Mouse (Mus musculus) limb, embryonic 11.5 days (tissue): ENCODE results near the gene Taf3. TPM values are rescaled to one million over a fixed set of nuclear protein-coding genes. Genes with fewer than 3 reads are reported as not detected.

ENCODE experiments used
- ATAC-seq: fragments of 200-750 bp; cut with Nextera tagmentation; 2 replicates; pipeline ENCODE4 v1.8.0; 2017; ENCODE audit warnings: low read depth; ENCODE audit not compliant: insufficient number of reproducible peaks, low FRiP score, low TSS enrichment
- DNase-seq: peaks from one replicate; pipeline ENCODE4 v3.0.0-alpha.2; 2015; ENCODE audit warnings: low spot score
- H3K27ac ChIP-seq: fragments of 300-500 bp; sonication (generic); replicated peaks from 2 replicates; pipeline ENCODE4 v1.5.1; 2014; ENCODE audit warnings: low read depth, mild to moderate bottlenecking, low read length
- H3K27me3 ChIP-seq: fragments of 300-500 bp; sonication (generic); 2 replicates; pipeline ENCODE4 v1.6.1; 2014; ENCODE audit warnings: mild to moderate bottlenecking, low read length, mixed read lengths; ENCODE audit not compliant: control insufficient read depth, insufficient read depth
- H3K36me3 ChIP-seq: fragments of 300-500 bp; sonication (generic); 2 replicates; pipeline ENCODE4 v1.6.1; 2014; ENCODE audit warnings: mild to moderate bottlenecking, low read length, moderate library complexity, mixed read lengths; ENCODE audit not compliant: control insufficient read depth, insufficient read depth
- H3K4me1 ChIP-seq: fragments of 300-500 bp; sonication (generic); 2 replicates; pipeline ENCODE4 v1.6.1; 2014; ENCODE audit warnings: low read length, mixed read lengths; ENCODE audit not compliant: control insufficient read depth, insufficient read depth
- H3K4me2 ChIP-seq: fragments of 300-500 bp; sonication (generic); 2 replicates; pipeline ENCODE4 v1.6.1; 2014; ENCODE audit warnings: low read depth, mild to moderate bottlenecking, moderate library complexity; ENCODE audit not compliant: severe bottlenecking
- H3K4me3 ChIP-seq: fragments of 300-500 bp; sonication (generic); 2 replicates; pipeline ENCODE4 v1.5.1; 2014; ENCODE audit warnings: low read depth, low read length
- H3K9ac ChIP-seq: fragments of 300-500 bp; sonication (generic); 2 replicates; pipeline ENCODE4 v1.6.1; 2014; ENCODE audit warnings: mild to moderate bottlenecking, low read length
- H3K9me3 ChIP-seq: fragments of 300-500 bp; sonication (generic); 2 replicates; pipeline ENCODE4 v1.6.1; 2016; ENCODE audit warnings: low read length; ENCODE audit not compliant: control insufficient read depth
- WGBS: fragments of 180-500 bp; shearing (Covaris S2); extraction: QIAGEN DNeasy Blood & Tissue Kit; methylation state at CpG from one replicate; pipeline ENCODE4 v1.1.7; 2014; 5-methylcytosine and 5-hydroxymethylcytosine counted together
- polyA plus RNA-seq: library from polyadenylated mRNA; unstranded; fragments of >200 nt; fragmentation: Nextera tagmentation; extraction: Ambion mirVana; gene quantifications from 2 replicates; pipeline ENCODE4 v1.2.1, GENCODE M21; 2014

Taf3 gene
- polyA plus RNA-seq, 1 experiment from 2014 or later, result 17.3 TPM

DNA sequence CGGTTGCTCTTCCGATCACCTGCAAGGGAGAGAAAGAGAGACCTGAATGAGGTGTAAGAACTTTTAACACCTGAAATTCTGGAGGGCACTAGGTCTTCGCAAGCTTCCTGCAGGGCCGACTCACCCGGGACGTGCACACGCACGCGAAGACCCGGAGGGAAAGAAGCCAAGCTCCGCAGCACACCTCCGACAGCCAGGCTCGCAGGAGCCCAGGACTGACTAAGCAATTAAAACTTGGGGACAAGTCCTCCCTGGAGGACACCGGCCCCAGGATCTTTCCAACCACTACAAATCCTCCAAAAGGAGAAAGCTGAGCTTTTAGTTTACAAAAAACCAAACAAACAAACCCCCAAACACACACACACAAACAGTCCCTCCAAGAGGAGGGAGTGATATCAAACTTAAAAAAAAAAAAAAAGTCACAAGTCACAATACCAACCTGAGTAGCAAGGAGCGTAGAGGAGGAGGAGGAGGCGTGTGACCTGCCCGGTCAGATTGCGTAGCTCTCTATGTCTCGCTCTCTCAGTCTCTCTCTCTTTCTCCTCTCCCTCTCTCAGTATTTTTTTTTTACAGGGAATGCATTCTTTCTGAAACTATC is 170.3 kb downstream of the Taf3 start:
- H3K27ac ChIP-seq, result no peak overlapping the region
- H3K36me3 ChIP-seq, result no peaks in the 10 kb centered on the region
- WGBS, result under 1% methylated on average over 19 of the region's 19 CpGs
- peaks cover 8% of the 10 kb centered on the region for H3K4me1 ChIP-seq
- H3K9ac ChIP-seq, result no peak overlapping the region
- H3K9me3 ChIP-seq, result no peaks in the 10 kb centered on the region
- H3K27me3 ChIP-seq, result peaks cover 64% of the 10 kb centered on the region
- DNase-seq, result peak; percentile 64
- peak overlapping the region; percentile 32 for H3K4me3 ChIP-seq
- ATAC-seq, result no peak
- H3K4me2 ChIP-seq, result peak overlapping the region; percentile 74

DNA sequence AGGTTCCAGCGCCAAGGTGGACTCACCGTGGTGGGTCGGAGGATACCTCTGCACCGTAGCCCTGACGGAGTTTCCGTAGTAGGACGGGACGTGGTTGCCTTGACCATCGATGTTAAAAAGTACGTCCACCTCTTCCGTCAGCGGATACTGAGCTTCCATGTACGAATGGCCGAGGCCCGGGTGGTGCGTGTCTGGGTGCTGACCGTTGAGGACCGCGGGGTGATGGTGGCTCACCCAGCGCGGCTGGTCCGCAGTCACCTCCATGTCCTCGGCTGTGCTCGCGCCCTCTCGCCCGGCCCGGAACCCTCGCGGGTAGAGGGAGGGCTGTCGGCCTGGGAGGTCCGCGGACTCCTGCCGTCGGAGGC is 171.1 kb downstream of the Taf3 start:
- no peak overlapping the region for H3K27ac ChIP-seq
- under 1% methylated on average over 35 of the region's 35 CpGs for WGBS
- ATAC-seq, result no peak
- no peaks in the 10 kb centered on the region for H3K36me3 ChIP-seq
- peaks cover 58% of the 10 kb centered on the region for H3K27me3 ChIP-seq
- H3K9me3 ChIP-seq, result no peaks in the 10 kb centered on the region
- no peak overlapping the region for H3K9ac ChIP-seq
- H3K4me2 ChIP-seq, result peak overlapping the region; percentile 32; the same call in 1 of the 2 replicates
- DNase-seq, result no peak
- H3K4me1 ChIP-seq, result peaks cover 9% of the 10 kb centered on the region
- peak overlapping the region; percentile 24 for H3K4me3 ChIP-seq

DNA sequence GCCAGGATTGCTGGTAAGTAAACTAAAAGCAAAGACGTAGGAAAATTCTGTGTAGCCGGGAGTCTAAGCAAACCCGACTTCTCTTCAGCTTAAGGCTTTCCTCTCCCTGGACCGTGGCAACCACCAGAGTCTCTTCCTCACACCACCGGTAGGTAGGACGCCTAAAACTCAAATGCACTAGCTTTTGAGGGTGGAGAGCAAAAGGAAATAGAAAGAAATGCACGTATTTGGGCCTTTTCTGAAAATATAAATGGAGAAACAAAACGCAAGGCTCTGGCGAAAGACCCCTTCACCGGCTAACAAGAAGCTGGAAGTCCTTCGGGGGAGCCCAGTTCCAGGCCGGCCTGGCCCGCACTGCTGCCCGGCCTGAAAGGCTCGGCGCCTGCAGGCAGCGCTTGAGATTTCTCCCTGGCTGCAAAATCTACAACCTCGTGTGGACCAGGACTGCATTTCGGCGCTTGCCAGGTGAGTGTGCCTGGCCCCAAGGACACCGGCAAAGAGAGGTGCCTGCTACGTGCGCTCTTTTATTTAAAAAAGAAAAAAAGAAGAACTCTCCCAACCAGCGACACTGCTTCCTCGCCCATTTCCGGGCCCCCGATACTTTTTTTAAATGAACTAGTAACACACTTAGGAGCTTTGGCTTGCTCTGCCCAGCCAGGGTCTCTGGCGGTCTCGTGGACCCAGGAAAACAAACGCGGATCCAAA is 171.6 kb downstream of the Taf3 start:
- no peak for ATAC-seq
- H3K27ac ChIP-seq, result no peak overlapping the region
- DNase-seq, result peak; percentile 72

DNA sequence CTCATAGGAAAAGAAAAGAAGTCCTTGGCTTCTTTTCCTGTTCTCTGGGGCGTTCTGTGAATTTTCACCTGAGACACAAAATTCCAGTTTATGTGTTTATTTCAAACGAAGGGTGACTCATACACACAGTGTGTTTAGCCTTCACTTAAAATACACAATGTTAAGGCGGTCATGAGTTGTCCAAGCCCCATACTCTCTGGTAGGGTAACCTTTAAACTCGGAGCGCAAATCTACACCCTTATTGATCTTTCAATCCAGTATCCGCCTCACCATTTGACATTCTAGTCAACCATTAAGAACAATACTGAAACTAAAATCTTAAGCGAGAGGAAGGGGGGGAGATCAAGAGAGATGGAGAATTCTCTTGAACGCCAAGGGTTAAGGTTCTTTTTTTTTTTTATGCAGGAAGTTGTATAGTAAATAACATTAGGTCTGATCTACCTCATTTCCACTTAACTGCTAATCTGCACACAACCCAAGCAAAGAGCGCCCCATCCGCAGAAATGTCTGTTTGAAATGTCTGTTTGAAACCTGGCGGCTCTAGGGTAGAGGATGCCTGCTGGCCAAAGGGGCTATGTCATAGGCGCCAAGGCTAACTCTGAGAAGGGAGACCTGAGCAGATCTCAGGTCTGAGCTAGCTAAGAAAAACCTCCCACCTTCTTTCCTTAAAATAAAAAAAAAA is 172.6 kb downstream of the Taf3 start:
- DNase-seq, result peak; percentile 38
- Histone ChIP-seq H3K9ac (no peak overlapping the region), H3K36me3 (no peaks in the 10 kb centered on the region), H3K4me2 (no peak overlapping the region), H3K9me3 (no peaks in the 10 kb centered on the region), H3K4me3 (no peak overlapping the region), H3K27ac (no peak overlapping the region), H3K4me1 (0 out of 2 replicates have a peak, but pooled peaks cover 3% of the 10 kb centered on the region), H3K27me3 (peaks cover 49% of the 10 kb centered on the region)
- no peak for ATAC-seq
- 12% methylated on average over 12 of the region's 12 CpGs for WGBS

More for the DNA sequence above, 171.6 kb downstream of the Taf3 start:
- peaks cover 7% of the 10 kb centered on the region for H3K4me1 ChIP-seq
- H3K27me3 ChIP-seq, result peaks cover 52% of the 10 kb centered on the region
- H3K4me3 ChIP-seq, result peak overlapping the region; percentile 24
- no peaks in the 10 kb centered on the region for H3K9me3 ChIP-seq
- H3K36me3 ChIP-seq, result no peaks in the 10 kb centered on the region
- peak overlapping the region; percentile 32 for H3K4me2 ChIP-seq
- WGBS, result under 1% methylated on average over 31 of the region's 31 CpGs
- H3K9ac ChIP-seq, result no peak overlapping the region

DNA sequence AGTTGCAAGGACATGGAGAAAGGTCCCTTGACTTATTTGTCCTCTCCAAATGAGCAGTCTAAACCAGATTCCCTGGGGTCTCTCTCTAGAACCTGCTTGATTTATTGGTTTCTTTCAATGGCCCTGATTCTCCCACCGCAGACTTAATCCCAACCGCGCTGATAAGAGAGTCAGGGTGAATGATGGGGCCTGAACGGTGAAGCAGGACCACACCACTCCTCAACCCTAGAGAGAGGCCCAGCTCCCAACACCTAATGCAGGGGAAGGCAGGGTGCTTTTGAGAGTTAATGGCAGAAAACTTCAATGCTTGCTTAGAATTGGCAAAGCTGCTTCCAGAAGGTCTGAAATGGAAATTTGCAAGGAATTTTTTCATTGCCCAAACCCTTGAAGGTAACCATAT is 173.2 kb downstream of the Taf3 start:
- 0 out of 2 replicates have a peak, but pooled peaks cover 3% of the 10 kb centered on the region for H3K4me1 ChIP-seq
- DNase-seq (peak; percentile 42), ATAC-seq (no peak)
- H3K9me3 ChIP-seq, result no peaks in the 10 kb centered on the region
- H3K9ac ChIP-seq, result no peak overlapping the region
- 4% methylated on average over 4 of the region's 4 CpGs for WGBS
- no peak overlapping the region for H3K4me2 ChIP-seq
- no peak overlapping the region for H3K27ac ChIP-seq
- no peak overlapping the region for H3K4me3 ChIP-seq
- peaks cover 49% of the 10 kb centered on the region for H3K27me3 ChIP-seq
- no peaks in the 10 kb centered on the region for H3K36me3 ChIP-seq

DNA sequence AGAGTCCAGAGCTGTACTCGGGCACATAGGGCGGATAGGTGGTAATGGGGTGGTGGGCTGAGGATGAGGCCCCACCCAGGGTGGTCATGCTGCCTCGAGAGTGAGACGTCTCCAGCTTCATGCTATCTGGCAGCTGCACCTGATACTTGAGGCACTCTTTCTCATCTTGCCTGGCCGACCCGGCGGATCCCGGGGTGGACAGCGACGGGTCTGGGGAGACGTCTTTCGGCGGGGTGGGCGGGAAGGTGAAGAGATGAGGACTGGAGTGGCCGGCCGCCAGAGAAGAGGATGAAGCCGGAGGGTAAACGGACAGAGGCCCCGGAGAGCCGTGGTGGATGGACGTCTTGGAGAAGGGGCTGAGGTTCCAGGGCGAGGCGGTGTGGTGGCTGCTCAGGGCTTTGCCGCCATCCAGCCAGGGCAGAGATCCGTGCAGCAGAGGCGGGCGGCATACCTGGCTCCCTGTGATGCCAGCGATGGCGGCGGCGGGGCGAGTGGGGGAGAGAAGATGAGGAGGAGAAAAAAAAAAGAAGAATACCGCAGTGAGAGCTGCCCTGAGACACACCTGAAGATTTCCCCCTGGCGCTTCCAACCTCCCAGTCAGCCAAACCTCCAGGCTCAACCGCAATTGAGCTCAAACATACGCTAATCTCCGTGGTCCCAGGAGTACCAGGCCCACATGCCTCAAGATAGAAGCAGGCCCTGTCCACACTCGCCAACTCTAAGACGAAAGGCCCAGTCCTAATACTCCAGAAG is 173.8 kb downstream of the Taf3 start:
- no peak overlapping the region for H3K27ac ChIP-seq
- H3K36me3 ChIP-seq, result no peaks in the 10 kb centered on the region
- WGBS, result 6% methylated on average over 39 of the region's 39 CpGs
- no peak overlapping the region for H3K9ac ChIP-seq
- DNase-seq (peak; percentile 32), ATAC-seq (no peak)
- no peak overlapping the region for H3K4me3 ChIP-seq
- 0 out of 2 replicates have a peak overlapping the region, but pooled peaks have one; percentile 10 for H3K4me2 ChIP-seq
- no peaks in the 10 kb centered on the region for H3K9me3 ChIP-seq
- H3K27me3 ChIP-seq, result peaks cover 47% of the 10 kb centered on the region
- 0 out of 2 replicates have a peak, but pooled peaks cover 3% of the 10 kb centered on the region for H3K4me1 ChIP-seq

DNA sequence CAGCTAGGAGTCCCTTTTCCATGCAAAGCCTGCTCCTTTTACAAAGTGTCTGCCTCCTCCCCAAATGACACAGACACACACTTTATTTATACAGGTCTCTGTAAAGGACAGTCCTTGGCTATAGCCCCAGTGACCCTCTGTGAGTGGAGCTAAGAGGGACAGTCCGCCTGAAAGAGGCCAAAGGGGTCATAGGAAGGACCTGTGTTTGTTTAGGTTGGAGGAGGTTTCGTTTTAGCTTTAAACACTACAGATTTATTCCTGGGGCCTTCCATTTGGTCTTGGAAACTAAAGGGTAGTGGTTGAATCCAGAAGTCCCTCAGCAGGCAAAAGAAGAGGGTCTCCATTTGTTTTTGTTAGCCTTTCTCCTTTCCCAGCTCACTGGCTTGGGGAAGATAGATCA is 174.6 kb downstream of the Taf3 start:
- ATAC-seq, result no peak
- Histone ChIP-seq H3K4me1 (0 out of 2 replicates have a peak, but pooled peaks cover 3% of the 10 kb centered on the region), H3K4me3 (no peak overlapping the region), H3K4me2 (no peak overlapping the region), H3K27me3 (peaks cover 47% of the 10 kb centered on the region), H3K9me3 (no peaks in the 10 kb centered on the region), H3K36me3 (no peaks in the 10 kb centered on the region), H3K27ac (no peak overlapping the region), H3K9ac (no peak overlapping the region)
- 22% methylated on average over 2 of the region's 2 CpGs for WGBS
- no peak for DNase-seq

DNA sequence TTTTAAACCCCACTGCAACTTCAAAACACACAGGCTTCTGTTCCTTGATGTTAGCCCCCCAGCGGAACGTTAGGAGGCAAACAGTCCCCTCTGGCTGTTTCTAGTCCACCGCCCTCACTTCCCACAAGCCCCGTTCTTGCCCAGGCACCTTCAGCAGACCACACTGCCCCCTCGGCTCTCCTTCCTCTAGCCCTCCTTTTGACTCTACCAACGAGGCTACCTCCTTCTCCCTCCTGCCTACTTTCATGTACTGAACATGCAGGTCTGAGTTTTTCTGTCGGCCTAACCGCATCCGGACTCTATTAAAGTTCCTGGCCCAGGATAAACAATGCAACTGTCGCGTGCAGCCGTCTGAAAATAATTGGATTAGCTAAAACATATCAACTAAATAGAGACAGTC is 175.7 kb downstream of the Taf3 start:
- 6% methylated on average over 12 of the region's 12 CpGs for WGBS
- Histone ChIP-seq H3K36me3 (no peaks in the 10 kb centered on the region), H3K27me3 (peaks cover 42% of the 10 kb centered on the region), H3K9ac (no peak overlapping the region), H3K9me3 (no peaks in the 10 kb centered on the region), H3K4me3 (no peak overlapping the region), H3K4me2 (no peak overlapping the region), H3K4me1 (0 out of 2 replicates have a peak, but pooled peaks cover 3% of the 10 kb centered on the region), H3K27ac (no peak overlapping the region)
- peak; percentile 55 for DNase-seq
- no peak for ATAC-seq
